Mouse (Mus musculus) retina, postnatal 7 days (tissue): Measurements from ENCODE around the gene BC107364.
"Not testable (repeated sequence)": the region's sequence is repeated elsewhere in the genome, so short reads cannot be mapped to it uniquely, and the experiment has no call there.

ENCODE experiments used
- DNase-seq: peaks from one replicate; pipeline ENCODE4 v3.0.0-alpha.2; 2012; ENCODE audit warnings: low read depth, low spot score

Gene BC107364

DNA sequence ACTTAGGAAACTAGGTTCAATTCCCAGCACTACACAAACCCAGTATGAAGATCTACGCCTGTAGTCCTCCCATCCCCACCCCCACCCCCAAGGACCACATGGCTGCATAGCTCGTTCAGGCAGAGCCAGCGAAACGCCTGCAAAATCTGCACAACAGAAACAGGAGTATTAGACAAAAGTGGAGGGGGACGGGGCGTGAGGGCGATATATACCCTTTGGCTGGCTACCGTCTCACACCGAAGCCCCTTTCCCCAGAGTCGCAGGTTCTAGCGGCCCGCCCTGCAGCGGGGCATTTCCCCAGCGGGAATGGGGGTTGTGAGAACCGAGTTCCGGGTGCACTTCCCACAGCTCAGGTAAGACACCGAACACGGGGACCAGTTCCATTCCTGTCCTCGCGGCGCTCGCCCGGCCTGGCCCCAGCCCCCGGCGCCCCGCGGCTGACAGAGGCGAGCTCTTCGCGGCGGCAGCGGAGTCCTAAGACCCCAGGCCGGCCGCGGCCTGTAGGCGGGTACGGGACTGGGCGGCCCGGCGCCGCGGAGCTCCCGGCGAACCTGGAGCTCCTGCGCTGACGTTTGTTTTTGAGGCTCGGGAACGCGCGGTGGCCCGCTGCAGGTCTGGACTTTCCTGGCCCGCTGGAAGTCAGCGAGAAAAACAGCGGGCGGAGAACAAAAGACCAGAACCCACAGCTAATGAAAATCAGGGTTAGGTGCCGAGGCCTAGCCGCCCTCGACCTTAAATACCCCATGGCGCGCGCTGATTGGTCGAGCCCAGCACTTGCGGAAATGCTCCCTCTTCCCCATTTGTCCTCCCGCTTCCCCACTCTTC lies 37.8 kb downstream of the BC107364 start:
- peak; percentile 53 for DNase-seq

DNA sequence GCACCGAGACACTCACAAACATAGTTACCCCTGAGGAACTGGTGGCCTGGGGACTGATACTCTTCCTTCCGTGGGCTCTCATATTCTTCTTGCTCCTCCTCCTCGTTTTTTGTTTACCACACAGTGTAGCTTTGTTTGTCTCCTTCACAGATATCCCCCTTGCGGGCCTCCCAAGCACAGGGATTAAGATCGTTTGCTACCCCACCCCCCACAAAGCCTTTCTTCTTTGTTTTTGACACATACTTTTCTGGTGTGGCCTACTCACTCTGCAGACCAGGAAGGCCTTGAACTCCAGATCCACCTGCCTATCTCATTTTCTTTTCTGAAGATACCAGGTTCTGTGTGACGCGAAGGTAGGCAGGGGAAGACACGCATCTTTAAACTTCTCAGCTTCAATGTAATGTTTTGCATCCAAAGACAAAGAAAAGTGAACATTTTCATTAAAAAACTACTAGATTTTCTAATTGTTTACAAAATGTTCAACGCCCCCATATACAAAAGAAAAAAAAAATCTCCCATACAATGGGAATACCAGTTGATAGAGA lies 38.5 kb downstream of the BC107364 start:
- DNase-seq = no peak

DNA sequence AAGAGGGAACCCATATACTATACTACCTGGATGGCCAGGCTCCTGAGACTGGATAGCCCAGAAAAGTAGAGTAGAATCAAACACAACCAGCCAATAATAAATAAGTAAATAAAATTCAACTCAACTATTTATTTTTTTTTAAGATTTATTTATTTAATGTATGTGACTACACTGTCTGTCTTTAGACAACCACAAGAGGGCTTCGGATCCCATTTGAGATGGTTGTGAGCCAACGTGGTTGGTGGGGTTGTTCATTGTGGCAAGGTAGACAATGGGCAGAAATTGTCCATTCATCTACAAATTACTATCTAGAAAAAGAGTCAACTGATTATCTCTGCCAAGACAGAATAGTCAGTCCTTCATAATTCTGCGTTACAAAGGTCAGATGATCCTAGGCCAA lies 40.3 kb downstream of the BC107364 start:
- DNase-seq = no peak

DNA sequence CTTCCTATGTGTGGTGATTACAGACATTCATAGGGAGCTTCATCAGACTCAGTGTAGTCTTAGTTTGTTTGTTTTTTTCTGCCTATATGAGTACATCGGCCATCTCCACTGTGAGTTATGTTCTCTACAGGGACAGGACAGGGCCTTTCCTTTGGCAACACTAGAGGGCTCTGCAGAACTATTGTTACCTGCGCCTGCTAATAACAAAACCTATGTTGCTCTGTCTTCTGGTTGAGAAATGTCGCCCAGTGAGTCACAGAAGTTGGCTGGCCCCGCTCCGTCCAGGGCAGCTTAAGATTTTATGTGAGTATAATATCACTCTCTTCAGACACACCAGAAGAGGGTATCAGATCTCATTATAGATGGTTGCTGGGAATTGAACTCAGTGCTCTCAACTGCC lies 41.1 kb downstream of the BC107364 start:
- DNase-seq = no peak

DNA sequence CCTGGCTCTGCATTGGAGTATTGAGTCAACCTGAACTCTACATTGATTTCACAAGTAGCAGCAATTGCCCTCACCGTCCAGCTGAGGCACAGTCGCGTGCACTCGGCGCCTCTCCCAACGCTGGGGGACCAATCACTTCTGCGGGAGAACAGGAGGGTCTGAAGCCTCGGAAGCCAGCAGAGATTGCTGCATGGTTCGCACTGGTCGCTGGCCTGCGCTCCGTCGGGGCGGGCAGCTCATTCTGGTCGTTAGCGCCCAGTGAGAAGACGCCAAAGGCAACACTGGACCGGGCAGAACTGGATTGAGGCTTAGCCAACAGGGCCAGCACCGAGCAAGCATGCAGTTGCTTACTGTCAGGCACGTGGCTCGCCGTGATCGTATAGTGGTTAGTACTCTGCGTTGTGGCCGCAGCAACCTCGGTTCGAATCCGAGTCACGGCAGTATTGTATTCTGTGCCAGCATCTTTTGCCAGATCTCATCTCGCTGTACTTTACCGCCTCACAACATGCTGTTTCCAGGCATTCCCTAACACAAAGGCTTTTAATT lies 42.3 kb downstream of the BC107364 start:
- DNase-seq = no peak

DNA sequence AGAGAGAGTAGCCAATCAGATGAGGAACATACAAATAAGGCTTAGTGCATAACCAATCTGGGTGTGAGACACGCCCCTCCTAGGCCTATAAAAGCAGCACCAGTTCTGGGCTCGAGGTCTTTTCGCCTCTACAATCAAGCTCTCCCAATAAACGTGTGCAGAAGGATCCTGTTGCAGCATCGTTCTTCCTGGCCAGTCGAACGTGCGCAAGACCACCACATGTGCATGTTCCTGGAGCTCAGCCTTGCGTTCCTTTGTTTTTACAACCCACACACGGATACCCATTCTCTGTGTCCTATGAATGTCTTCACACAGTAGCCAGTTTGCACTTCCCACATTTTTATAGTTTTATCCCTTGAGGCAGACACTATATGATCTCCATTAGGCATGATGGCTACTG lies 44.0 kb downstream of the BC107364 start:
- not testable (repeated sequence) for DNase-seq

DNA sequence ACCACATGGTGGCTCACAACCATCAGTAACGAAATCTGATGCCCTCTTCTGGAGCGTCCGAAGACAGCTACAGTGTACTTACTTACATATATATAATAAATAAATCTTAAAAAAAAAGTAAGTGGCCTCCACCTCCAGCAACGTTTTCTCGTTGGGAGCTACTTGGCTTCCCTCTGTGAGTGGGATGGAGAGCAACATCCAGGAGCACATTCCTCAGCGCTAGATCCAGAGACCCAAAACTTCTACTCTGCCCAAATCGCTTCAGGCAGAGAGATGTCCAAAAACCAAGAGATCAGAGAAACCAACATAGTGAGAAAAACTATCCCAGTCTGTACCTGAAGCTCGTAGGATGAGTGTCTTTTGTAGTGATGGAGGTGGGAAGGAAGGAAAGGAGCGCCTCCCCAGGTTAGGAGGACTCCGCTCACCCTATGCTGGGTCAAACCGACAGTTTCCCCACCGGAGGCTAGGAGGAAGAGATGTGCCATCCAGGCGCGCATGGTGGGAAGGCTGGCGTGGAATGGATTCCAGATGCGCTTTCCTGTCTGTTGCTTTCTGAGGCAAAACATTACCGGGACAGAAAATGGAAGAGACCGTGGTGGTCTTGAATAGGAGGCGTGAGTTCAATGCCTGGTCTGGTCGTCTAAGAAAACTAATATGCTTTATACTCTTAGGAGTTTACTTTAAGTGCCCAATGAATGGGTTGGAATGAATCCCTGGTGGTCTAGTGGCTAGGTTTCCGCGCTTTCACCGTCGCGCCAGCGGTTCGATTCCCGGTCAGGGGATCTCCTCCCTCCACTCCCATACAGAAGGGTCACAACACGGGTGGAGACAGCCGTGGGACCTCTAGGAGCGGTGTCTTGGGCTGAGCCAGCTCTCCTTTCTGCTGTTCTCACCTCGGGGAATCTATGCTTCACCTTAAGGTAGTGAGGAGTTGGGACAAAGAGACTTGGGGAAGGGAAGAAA lies 46.3 kb downstream of the BC107364 start:
- DNase-seq = no peak

DNA sequence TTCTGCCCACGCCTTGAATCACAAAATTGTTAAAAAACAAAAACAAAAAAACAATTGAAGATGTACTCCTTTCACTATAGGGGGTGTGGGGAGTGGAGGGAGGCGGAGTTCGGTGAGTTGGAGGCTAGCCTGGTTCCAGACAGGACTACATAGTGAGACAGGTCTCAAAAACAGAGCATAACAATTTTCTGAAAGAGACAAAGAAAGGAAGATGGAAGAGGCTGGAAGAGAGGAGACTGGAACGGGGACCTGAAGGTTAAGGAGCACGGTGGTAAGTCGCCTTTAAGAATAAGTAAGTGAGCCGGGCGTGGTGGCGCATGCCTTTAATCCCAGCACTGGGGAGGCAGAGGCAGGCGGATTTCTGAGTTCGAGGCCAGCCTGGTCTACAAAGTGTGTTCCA lies 47.1 kb downstream of the BC107364 start:
- no peak for DNase-seq

DNA sequence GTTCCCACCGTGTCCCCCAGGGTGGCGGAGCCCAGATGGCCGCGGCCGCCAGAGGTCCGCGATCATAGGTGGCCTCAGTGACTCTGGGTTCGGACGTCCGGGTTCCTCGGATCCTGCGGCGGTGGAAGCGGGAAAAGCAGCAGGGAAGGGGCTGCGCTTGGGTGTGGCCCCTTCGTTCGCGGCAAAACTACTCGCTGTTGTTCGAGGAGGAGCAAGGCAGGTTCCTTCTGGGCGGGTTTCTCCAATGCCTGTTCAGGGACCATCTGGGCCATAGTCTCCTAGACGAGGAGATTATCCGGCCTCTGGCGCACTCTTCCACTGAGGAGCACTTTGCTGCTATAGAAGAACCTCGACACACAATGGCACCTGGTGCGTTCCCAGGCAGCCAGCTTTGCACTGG lies 47.7 kb downstream of the BC107364 start:
- DNase-seq = no peak

DNA sequence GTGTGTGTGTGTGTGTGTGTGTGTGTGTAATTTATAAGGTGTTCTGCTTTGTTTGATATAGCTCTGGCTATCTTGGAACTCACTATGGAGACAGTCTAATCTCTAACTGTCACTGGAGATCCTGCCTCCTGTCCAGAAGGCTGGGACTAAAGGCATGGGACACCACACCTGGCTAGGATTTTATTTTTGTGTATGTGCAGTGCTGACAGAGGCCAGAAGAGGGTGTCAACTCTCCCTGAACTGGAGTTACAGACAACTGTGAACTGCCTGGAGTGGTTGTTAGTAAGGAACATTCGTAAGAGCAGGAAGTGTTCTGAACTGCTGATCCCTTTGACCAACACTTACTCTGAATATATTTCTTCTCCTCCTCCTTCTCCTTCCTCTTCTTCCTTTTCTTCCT lies 49.1 kb downstream of the BC107364 start:
- no peak for DNase-seq

DNA sequence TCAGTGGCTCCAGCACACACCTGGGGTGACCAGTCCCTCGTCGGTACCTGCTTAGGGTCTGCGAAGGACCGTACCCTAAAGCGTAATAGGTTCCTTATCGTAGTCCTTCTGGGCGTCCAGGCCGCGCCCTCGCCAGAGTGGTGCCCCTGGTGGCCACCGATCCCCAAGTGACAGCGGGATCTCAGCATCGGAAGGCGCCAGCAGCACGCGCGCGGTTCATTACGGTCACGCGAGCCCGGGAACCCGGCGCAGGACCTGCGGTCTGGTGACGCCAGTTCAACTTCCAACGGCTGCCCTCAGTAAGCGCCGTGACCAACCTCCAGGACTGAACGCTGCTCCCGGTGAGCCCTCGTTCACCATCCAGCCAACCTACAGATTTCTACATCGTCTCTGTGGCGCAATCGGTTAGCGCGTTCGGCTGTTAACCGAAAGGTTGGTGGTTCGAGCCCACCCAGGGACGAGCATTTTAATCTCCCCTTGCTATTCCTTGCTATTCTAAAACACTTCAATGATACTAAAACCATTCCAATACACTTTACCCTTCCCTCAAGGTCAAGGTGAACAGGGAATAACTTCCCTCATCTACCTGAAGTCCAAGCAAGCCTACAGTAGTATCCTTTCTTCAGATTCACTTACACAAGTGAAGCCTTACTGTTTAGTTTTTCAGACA lies 50.1 kb downstream of the BC107364 start:
- no peak for DNase-seq

DNA sequence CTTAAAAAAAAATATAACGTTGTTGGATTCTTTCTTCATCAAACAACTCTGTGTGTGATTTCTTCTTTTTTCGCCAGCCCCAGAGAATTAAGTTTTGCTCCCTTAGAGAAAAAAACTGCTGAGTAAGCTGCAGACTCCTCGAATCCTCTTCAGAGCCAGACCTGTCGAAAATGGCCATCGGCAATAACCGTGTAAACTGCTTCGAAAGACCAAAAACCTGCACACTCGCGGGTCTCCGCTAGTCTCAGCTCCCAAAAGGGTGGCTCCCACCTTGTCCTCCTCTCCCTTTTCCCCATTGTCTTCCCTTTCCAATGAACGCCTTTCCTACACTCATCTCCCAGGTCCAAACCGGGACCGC lies 50.7 kb downstream of the BC107364 start:
- DNase-seq = no peak

DNA sequence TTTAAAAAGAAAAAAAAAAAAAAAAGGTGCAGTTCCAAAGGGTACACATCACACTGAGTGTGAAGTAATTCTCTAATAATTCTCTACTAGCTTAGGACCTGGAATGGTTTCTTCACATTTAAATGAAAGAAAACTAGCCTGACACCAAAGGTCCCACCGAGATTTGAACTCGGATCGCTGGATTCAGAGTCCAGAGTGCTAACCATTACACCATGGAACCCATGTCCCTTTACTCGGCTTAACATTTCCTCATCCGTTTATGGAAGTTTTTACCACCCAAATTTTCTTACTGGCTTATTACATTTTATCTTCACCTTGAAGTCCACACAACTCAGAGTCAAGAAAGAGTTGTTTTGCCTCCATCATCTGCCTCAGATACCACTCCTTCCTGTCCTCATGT lies 53.2 kb downstream of the BC107364 start:
- no peak for DNase-seq

DNA sequence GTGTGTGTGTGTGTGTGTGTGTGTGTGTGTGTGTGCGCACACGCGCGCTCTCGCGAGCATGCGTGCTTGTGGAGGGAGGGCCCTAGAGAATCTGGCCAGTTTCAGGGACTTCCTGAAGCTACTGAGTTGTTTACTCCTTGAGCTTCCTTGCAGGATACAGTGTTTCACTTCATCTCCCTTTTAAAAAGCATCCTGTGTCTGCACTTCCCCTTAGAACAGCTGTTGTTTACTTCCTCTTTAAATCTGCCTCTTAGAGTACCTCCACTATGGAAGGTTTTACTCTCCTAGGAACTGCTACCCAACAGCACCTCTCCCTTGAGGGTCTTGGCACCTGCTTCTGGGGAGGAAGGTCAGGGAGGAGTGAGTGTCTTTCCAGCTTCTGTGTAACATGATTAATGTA lies 55.2 kb downstream of the BC107364 start:
- DNase-seq = no peak

DNA sequence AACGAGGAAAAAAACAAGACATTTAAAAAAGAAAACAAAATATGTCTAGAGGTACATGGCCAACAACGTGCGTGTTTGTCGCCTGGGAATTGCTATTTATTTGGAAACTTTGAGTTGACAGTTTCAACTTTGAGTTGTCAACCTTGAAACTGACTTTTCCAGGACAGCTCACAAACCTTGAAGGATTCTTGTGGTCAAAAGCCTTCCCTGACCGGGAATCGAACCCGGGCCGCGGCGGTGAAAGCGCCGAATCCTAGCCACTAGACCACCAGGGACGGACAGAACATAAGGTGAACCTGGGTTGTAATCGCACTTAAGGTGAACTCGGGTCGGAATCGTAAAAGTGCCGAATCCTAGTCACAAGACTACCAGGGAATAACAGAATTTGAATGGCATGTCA lies 64.9 kb downstream of the BC107364 start:
- DNase-seq = not testable (repeated sequence)
